Mouse (Mus musculus): ENCODE results near the gene Sema4a.

Sema4a gene

DNA sequence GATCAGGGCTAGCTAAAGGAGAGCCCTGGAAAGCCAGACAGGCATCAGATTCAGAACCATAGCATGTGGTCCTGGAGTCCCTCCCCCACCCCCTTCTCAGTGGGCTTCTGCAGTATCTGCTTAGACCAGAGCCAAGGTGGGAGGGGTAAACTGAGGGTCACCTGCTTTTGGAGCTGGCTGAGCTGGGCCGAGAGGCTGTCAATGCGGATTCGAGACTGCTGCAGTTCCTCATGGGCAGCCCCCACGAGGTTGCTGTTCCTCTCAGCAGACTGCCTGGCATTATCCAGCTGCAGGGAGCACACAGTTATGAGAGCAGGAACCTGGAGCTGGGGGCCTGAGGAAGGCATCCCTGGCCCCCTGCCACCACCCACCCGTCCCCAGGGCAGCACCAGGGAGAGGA is 25.1 kb upstream of the Sema4a start:
- no peak for DNase-seq

DNA sequence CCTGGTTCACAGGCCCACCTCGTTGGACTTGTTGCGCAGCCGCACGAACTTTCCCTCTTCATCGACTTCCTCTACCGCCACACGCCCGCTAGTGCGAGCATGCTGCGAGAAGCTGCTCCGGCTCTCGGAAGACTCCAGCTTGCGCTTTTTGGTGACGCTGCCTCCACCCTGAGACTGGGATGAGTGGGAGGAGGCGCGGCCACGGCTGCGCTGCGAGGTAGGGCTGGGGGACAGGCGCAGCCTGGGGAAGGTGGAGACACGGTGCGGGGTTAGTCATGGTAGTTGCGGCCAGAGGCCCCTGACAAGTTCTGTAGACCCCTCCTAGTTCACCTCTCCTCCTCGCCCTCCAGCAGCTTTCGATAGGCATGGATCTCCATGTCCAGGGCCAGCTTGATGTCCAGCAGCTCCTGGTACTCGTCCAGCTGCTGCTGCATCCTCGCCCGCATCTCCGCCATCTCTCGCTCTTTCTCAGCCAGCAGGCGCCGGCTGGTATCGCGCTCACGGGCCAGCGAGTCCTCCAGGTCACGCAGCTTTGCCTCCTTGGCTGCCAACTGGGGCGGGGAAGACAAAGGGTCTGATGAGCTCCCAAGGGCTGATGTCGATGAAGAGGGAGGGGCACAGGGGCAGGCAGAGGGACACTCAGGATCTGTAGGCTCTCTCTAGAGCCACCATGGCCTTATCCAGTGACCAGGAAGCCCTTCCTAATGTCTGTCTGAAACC is 23.8 kb upstream of the Sema4a start:
- DNase-seq = peak; percentile 70

- DNase-seq = peak; percentile 88
Measured at GRCm38 (mm10) chr3:88483621-88484020, 22.6 kb upstream of the Sema4a start.

DNA sequence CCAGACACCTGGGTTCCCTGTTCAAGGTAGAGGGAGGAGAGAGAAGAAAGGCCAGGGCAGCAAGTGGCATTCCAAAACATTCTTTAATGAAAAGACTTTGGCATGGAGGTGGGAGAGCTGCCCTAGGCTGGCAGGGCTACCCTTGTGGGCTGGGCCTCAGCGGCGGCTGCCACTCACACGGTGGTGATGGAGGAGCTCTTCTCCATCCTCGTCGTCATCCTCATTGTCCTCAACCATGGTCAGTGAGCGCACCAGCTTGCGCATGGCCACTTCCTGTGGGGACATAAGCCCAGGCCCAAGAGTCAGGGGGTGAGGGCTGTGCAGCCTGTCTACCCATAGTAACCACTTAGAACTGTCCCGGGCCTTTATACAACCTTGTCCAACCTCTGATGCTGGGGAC is 22.2 kb upstream of the Sema4a start:
- no peak for DNase-seq

- no peak for DNase-seq
Measured at GRCm38 (mm10) chr3:88482336-88482735, 21.4 kb upstream of the Sema4a start.

DNA sequence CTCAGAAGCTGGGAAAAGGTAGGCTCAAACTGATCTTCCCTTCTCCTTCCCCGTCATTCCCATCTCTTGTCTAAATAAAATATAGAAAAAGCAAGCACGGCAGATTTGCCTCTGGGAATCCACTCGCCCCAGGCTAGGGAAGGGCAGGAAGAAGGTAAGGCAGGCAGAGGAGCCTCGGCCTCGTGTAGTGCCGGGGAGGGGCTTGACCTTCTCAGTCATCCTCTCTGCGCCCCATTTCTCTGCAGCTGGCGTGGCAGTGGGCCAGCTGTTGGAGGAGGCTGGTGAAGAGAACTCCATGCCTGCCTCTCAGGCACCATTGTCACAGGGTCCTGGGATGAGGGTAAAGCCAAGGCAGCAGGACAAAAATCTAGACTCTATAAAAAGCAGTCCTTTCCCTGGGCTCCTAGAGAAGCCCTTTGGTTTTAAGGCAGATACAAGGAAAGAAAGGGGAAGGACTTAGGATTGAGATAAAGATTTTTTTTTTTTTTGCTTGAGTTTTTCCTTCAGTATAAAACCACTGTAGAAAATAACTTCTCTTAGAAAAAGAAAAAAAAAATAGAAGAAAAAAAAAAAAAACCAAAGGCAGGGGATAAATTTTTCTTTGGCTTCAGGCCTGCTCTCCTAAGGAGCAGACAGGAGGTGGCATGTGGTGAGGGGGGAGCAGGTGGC is 20.5 kb upstream of the Sema4a start:
- no peak for DNase-seq

GRCm38 (mm10) chr3:88480679-88481078 is 19.7 kb upstream of the Sema4a start:
- no peak for DNase-seq

- DNase-seq = no peak
Measured at GRCm38 (mm10) chr3:88479828-88480227, 18.8 kb upstream of the Sema4a start.

DNA sequence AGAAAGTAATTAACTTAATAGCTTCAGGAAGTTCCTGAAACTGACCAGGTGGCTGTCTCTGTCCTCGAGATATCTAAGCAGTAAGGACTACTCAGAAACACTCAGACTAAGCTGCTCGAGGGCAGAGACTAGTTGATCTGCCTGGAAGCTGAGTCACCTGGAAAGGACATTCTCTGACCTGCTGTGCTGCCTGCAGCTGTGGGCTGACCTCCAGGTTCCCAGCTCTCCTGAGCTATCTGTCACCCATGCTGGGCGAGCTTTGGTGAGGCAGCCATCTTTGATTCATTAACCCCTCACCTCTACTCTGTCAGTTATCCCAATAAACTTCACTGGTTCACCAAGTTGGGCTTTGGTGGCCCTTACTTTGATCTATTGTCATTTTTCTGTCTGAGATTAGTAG is 18.2 kb upstream of the Sema4a start:
- DNase-seq = no peak

DNA sequence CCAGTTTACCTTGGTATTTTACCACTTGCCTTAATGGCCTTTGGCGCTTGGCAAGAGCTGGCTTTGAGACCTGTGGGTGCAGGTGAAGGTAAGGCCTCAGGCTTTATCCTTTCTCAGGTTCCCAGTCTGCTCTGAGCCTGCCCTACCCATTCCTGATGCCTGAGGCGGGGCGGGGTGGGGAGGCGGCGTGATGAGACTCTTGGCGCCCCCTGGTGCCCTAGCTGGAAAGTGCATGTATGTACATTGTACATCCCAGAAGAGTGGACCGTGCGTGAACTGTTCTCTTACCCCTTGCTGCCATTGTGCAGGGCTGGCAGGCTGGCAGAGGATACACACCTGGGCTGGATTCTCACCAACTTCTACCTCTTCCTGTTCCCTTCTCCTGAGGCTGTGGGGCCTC is 16.8 kb upstream of the Sema4a start:
- DNase-seq = peak; percentile 91

GRCm38 (mm10) chr3:88476403-88476802 is 15.4 kb upstream of the Sema4a start:
- DNase-seq = no peak

DNA sequence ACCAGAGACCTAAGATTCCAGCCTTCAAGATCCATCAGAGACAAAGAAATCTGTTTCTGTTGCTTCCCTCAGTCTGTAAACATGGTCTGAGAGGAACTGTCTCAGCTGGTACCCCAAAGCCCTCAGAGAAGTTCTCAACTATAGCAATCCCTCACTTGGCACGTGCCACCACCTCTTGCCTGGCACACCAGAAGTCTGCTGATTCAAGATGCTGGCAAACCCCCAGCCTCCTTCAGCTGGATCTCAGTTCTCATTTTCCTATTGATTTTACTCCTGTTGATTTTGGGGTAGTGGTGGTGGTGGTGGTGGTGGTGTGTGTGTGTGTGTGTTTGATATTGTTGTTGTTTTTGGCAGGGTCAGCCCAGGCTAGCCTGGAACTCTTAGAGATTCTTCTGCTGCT is 12.6 kb upstream of the Sema4a start:
- no peak for DNase-seq

GRCm38 (mm10) chr3:88473020-88473419 is 12.0 kb upstream of the Sema4a start:
- no peak for DNase-seq

GRCm38 (mm10) chr3:88470943-88471479 is 10.0 kb upstream of the Sema4a start:
- no peak for DNase-seq

DNA sequence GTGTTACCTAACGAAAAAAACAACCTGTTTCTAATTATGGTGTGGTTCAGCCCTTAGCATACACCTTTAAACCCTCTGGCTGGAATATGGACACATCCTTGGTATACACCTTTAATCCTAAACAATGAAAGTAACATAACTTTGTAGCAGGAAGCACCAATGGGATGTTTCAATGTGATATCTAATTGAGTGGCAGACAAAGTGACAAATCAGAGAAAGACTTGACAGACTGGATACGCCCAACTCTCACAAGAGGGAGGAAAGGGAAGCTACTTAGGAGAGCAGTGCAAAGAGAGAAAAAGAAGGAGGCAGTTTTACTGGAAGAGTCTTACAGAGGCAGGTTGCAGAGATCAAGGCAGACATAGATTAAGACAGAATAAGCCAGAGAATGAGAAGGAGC is 8.5 kb upstream of the Sema4a start:
- DNase-seq = no peak

GRCm38 (mm10) chr3:88467116-88467824 is 6.3 kb upstream of the Sema4a start:
- DNase-seq = peak; percentile 98

DNA sequence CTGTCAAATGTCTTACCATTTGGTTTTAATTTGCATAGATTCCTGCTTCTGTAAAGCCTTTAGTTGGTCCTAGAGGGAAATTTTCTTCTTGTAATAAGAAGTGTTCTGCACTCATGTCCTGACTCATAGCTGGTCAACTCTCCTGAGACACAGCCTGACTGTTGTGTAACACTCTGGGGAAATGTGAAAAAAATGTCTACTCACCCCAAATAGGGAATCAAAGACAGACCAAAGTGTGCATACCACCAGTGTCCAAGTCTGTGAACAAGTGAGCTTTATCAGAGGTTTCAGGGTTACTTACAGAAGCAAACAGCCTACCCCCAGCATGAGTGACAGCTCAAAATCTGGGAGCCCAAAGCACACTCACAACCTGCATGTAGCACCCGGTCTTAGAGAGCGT is 4.1 kb upstream of the Sema4a start:
- no peak for DNase-seq

GRCm38 (mm10) chr3:88464425-88464824 is 3.4 kb upstream of the Sema4a start:
- DNase-seq = no peak

GRCm38 (mm10) chr3:88460029-88460428 is 953 bp downstream of the Sema4a start:
- no peak for DNase-seq

DNA sequence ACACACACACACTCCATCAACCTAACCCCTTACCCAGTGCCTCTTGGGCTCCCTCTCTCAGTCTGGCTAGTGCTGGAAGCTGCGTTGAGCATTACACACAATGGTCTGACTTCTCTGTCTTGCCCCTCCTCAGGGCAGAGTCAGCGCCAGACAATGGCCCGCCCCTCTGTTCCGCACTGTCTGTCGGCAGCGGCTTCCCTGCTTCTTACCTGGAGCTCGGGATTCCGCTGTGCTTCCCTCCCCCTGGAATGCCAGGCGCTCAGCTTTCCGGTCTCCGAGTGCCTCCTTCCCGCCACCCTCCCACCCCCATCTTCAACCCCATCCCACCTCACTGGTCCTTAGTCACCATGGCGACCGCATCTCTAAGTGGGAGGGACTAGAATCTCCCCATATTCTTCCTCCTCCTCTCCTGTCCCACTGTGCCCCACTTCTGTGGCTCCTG is 2.2 kb downstream of the Sema4a start:
- no peak for DNase-seq

DNA sequence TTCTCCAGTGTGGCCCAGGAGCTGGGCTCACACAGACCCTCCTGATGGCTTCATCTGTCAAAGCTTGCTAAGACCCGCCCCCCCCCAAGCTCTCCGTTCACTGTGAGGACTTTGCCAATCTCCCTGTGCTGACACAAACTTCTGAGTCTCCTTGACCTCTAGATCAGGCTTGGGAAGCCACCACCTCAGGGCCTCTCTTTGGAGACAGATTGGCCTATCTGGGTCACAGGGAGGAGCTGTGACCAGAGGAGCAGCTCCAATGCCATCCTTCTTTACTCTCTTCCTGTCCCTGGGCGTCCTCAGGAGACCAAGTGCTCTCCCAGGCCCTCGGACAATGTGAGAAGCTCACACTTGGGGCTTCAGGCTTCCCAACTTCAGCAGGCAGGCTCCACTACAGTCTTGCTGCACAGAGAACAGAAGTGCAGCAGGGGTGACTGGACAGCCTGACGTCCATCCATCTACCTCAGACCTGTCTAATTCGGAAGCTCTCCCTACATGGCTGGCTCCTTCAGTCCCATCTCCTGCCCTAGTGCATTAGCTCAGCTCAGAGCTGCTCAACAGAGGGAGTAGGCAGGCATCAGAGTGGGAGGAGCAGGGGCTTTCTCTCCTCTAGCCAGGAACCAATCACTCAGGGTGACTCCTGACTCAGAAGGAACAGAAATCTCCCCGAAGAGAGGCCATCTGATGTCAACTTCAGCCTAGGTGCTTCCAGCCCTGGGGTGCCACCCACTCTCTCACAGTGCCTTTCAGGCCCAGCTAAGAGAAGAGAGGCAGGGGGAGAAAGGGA is 4.0 kb downstream of the Sema4a start:
- DNase-seq = no peak

GRCm38 (mm10) chr3:88456313-88456712 is 4.7 kb downstream of the Sema4a start:
- no peak for DNase-seq
